Mouse (Mus musculus) MEL (cell line): ENCODE results near the gene Gast. TPM values are rescaled to one million over a fixed set of nuclear protein-coding genes. Genes with fewer than 3 reads are reported as not detected.
A peak's percentile ranks its signal among the peaks of the same experiment; 100 is the strongest.

Experiments used
- DNase-seq: peaks from one replicate; pipeline ENCODE4 v3.0.0; 2011; ENCODE audit warnings: low read depth, low spot score
- H3K27ac ChIP-seq: 2 replicates; pipeline ENCODE4 v1.5.1; 2012; ENCODE audit warnings: low read depth, mild to moderate bottlenecking, control low read depth, low read length, moderate library complexity; ENCODE audit not compliant: control insufficient read depth
- H3K27me3 ChIP-seq, 2 experiments: fragments of 150-350 bp in 1 of 2; sonication (generic) in 1 of 2; 2 replicates each; pipeline ENCODE4 v1.6.1; 2012; ENCODE audit warnings: low read length in 2 of 2, mild to moderate bottlenecking in 2 of 2, improper control_type of control experiment in 1 of 2, moderate library complexity in 1 of 2; ENCODE audit not compliant: insufficient read depth in 2 of 2, control insufficient read depth in 1 of 2
- H3K36me3 ChIP-seq, 2 experiments: 2 replicates each; pipeline ENCODE4 v1.6.1; 2012 to 2014; ENCODE audit warnings: low read length in 2 of 2, improper control_type of control experiment in 1 of 2, inconsistent platforms in 1 of 2, mild to moderate bottlenecking in 1 of 2; ENCODE audit not compliant: insufficient read depth in 2 of 2, control insufficient read depth in 1 of 2
- H3K4me1 ChIP-seq, 2 experiments: fragments of 150-350 bp in 1 of 2; sonication (generic) in 1 of 2; 2 replicates each; pipeline ENCODE4 v1.6.1; 2012; ENCODE audit warnings: low read length in 2 of 2, improper control_type of control experiment in 1 of 2, mild to moderate bottlenecking in 1 of 2; ENCODE audit not compliant: insufficient read depth in 2 of 2, control insufficient read depth in 1 of 2
- H3K4me3 ChIP-seq, 2 experiments: fragments of 150-350 bp in 1 of 2; sonication (generic) in 1 of 2; 2 replicates each; pipeline ENCODE4 v1.5.1; 2012; ENCODE audit warnings: low read depth in 2 of 2, low read length in 2 of 2, mild to moderate bottlenecking in 2 of 2, moderate library complexity in 2 of 2, control low read depth in 1 of 2, improper control_type of control experiment in 1 of 2; ENCODE audit not compliant: control insufficient read depth in 1 of 2, insufficient read depth in 1 of 2
- H3K79me2 ChIP-seq: 2 replicates; pipeline ENCODE4 v1.6.1; 2012; ENCODE audit warnings: mild to moderate bottlenecking, low read length, moderate library complexity; ENCODE audit not compliant: control insufficient read depth, poor library complexity, insufficient read depth
- H3K9ac ChIP-seq: 2 replicates; pipeline ENCODE4 v1.6.1; 2012; ENCODE audit warnings: low read depth, mild to moderate bottlenecking, control low read depth, low read length, moderate library complexity; ENCODE audit not compliant: control insufficient read depth, poor library complexity, severe bottlenecking
- H3K9me3 ChIP-seq: fragments of 150-350 bp; sonication (generic); replicated peaks from 2 replicates; pipeline ENCODE4 v1.6.1; 2012; ENCODE audit warnings: mild to moderate bottlenecking, low read length, improper control_type of control experiment, moderate library complexity; ENCODE audit not compliant: insufficient read depth
- BHLHE40 ChIP-seq: IDR thresholded peaks from 2 replicates; pipeline ENCODE4 v1.6.1; 2012; ENCODE audit warnings: low read depth, mild to moderate bottlenecking, inconsistent platforms, low read length, improper control_type of control experiment, borderline replicate concordance
- CHD1 ChIP-seq: IDR thresholded peaks from 2 replicates; pipeline ENCODE4 v1.6.1; 2012; ENCODE audit warnings: low read depth, mild to moderate bottlenecking, inconsistent platforms, low read length, improper control_type of control experiment
- E2F4 ChIP-seq: IDR thresholded peaks from 2 replicates; pipeline ENCODE4 v1.6.1; 2011; ENCODE audit warnings: low read depth, low read length, improper control_type of control experiment, borderline replicate concordance
- GABPA ChIP-seq: IDR thresholded peaks from 2 replicates; pipeline ENCODE4 v1.6.1; 2012; ENCODE audit warnings: low read depth, mild to moderate bottlenecking, inconsistent platforms, low read length, improper control_type of control experiment, moderate library complexity
- GATA1 ChIP-seq: IDR thresholded peaks from 2 replicates; pipeline ENCODE4 v1.6.1; 2011; ENCODE audit warnings: low read depth, low read length, improper control_type of control experiment
- HCFC1 ChIP-seq: IDR thresholded peaks from 2 replicates; pipeline ENCODE4 v1.6.1; 2012; ENCODE audit warnings: low read depth, mild to moderate bottlenecking, inconsistent platforms, low read length, improper control_type of control experiment, moderate library complexity
- MAZ ChIP-seq: IDR thresholded peaks from 2 replicates; pipeline ENCODE4 v1.6.1; 2012; ENCODE audit warnings: low read depth, mild to moderate bottlenecking, inconsistent platforms, low read length, improper control_type of control experiment
- MXI1 ChIP-seq: IDR thresholded peaks from 2 replicates; pipeline ENCODE4 v1.6.1; 2011; ENCODE audit warnings: mild to moderate bottlenecking, low read depth, low read length, improper control_type of control experiment
- MYB ChIP-seq: IDR thresholded peaks from 2 replicates; pipeline ENCODE4 v1.6.1; 2011; ENCODE audit warnings: mild to moderate bottlenecking, low read depth, low read length, improper control_type of control experiment
- MYC ChIP-seq: IDR thresholded peaks from 2 replicates; pipeline ENCODE4 v1.6.1; 2011; ENCODE audit warnings: low read depth, mild to moderate bottlenecking, low read length, improper control_type of control experiment, moderate library complexity
- NELFE ChIP-seq: IDR thresholded peaks from 2 replicates; pipeline ENCODE4 v1.6.1; 2011; ENCODE audit warnings: low read depth, low read length, improper control_type of control experiment
- NRF1 ChIP-seq: IDR thresholded peaks from 2 replicates; pipeline ENCODE4 v1.6.1; 2014; ENCODE audit warnings: low read depth, mild to moderate bottlenecking, inconsistent platforms, low read length, improper control_type of control experiment, moderate library complexity; ENCODE audit not compliant: poor library complexity, insufficient read depth, severe bottlenecking
- POLR2A ChIP-seq, 2 experiments: IDR thresholded peaks; 2 replicates each; pipeline ENCODE4 v1.6.1; 2011 to 2012; ENCODE audit warnings: low read length in 2 of 2, mild to moderate bottlenecking in 2 of 2, control low read depth in 1 of 2, improper control_type of control experiment in 1 of 2, low read depth in 1 of 2, moderate library complexity in 1 of 2; ENCODE audit not compliant: control insufficient read depth in 1 of 2, insufficient read depth in 1 of 2, poor library complexity in 1 of 2
- POLR2AphosphoS2 ChIP-seq: IDR thresholded peaks from 2 replicates; pipeline ENCODE4 v1.6.1; 2011; ENCODE audit warnings: low read length, improper control_type of control experiment
- RAD21 ChIP-seq: IDR thresholded peaks from 2 replicates; pipeline ENCODE4 v1.6.1; 2011; ENCODE audit warnings: mild to moderate bottlenecking, low read depth, low read length, improper control_type of control experiment
- SIN3A ChIP-seq: IDR thresholded peaks from 2 replicates; pipeline ENCODE4 v1.6.1; 2012; ENCODE audit warnings: low read length, improper control_type of control experiment, inconsistent platforms
- TBP ChIP-seq: IDR thresholded peaks from 2 replicates; pipeline ENCODE4 v1.8.0; 2011; ENCODE audit warnings: low read depth, low read length, improper control_type of control experiment
- ZKSCAN1 ChIP-seq: IDR thresholded peaks from 2 replicates; pipeline ENCODE4 v1.6.1; 2012; ENCODE audit warnings: low read depth, mild to moderate bottlenecking, inconsistent platforms, low read length, improper control_type of control experiment, moderate library complexity
- ZMIZ1 ChIP-seq: IDR thresholded peaks from 2 replicates; pipeline ENCODE4 v1.6.1; 2012; ENCODE audit warnings: low read depth, mild to moderate bottlenecking, inconsistent platforms, low read length, improper control_type of control experiment, moderate library complexity
- polyA plus RNA-seq, 2 experiments: library from polyadenylated mRNA; stranded (reverse) in 1 of 2; unstranded in 1 of 2; fragments of >175 nt in 1 of 2; fragments of >200 nt in 1 of 2; gene quantifications; 2 replicates each; pipeline versions ENCODE4 v1.2.1 to v1.2.4; 2012; ENCODE audit warnings: low replicate concordance in 2 of 2, low read depth in 1 of 2; ENCODE audit not compliant: insufficient read length in 2 of 2, insufficient read depth in 1 of 2, missing spikeins in 1 of 2
- total RNA-seq: library from RNA; depleted of rRNA; stranded (reverse); fragments of 300-350 nt; gene quantifications from 2 replicates; pipeline ENCODE4 v1.2.3, GENCODE M21; 2012

Gene Gast
- total and polyA plus RNA-seq, 3 experiments = not detected

DNA sequence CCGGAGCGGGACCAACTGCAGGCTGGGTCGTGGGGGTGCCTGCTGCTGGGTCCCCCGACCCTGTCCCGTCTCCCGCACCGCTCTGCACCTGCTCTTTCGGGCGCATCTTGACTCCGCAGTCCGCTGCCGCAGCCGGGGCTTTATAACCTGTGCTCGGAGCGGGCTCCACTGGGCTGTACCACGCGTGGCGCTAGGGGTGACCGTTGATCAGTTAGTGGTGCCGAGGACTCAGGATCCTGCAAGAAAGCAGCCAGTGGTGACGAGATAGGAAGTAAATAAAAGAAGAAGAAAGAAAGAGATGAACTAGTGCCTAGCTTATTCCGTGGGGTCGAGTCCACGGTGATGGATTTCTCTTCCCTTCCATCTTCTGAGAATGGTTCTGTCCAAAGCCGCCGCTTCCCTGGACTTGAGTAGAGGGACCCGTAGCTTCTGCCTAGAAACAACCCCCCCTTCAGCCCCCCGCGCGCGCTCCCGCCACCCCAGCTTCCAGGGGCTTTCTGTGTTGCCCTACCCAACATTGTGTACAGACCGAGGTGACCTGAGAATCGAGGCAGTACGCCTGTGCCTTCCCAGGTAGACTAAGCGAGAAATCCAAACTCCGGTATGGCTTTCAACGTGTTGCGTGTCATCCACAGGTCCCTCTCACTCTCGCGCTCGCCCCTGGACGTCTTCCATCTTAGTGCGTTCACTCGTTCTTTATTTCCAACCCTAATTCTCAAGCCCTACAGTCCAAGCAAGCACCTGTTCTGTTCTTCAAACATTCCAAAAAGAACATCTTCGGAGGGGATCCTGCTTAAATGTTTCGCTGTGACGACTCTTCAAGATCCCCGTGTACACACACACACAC, 22.0 kb downstream of the Gast start, which contains the start of gene Hap1:
Hap1 (minus strand) TSS at position 157 of the 847 bp plus-strand sequence.
- TF ChIP-seq MAZ = peak; percentile 32; the same call in 1 of the 2 replicates
- no peak for TF ChIP-seq RAD21
- TF ChIP-seq POLR2A (IDR thresholded peaks at IDR 0.05; ENCODE audit: control insufficient read depth in 1 of 2, insufficient read depth in 1 of 2, low read depth in 1 of 2, low read length in 2 of 2, poor library complexity in 1 of 2) = peak; percentile 63 to 74
- TF ChIP-seq CHD1 = peak; percentile 100
- TF ChIP-seq MYC = 0 out of 2 replicates have a peak, but pooled peaks have one; percentile 6
- TF ChIP-seq ZKSCAN1 = no peak
- TF ChIP-seq GABPA = no peak
- peak; percentile 80 for TF ChIP-seq ZMIZ1
- TF ChIP-seq NELFE = peak; percentile 79
- TF ChIP-seq MYB = no peak
- TF ChIP-seq SIN3A = peak; percentile 68; the same call in 1 of the 2 replicates
- TF ChIP-seq GATA1 = no peak
- TF ChIP-seq POLR2AphosphoS2 = peak; percentile 47; the same call in 1 of the 2 replicates
- TF ChIP-seq NRF1 = no peak
- TF ChIP-seq MXI1 = peak; percentile 33
- peak; percentile 59; the same call in 1 of the 2 replicates for TF ChIP-seq BHLHE40
- peak; percentile 72 for TF ChIP-seq TBP
- TF ChIP-seq E2F4 = no peak
- TF ChIP-seq HCFC1 = peak; percentile 61; the same call in 1 of the 2 replicates
- peaks cover 0 to 1% of the 10 kb centered on the region in 2 experiments; a peak in 2 of 4 replicates for H3K27me3 ChIP-seq
- no peaks in the 10 kb centered on the region for H3K36me3 ChIP-seq
- H3K27ac ChIP-seq = peak within 1 kb of the TSS; percentile 54
- DNase-seq = peak; percentile 91
- peak within 1 kb of the TSS; percentile 69 for H3K9ac ChIP-seq
- no peaks in the 10 kb centered on the region; the same call in 1 of the 2 replicates for H3K79me2 ChIP-seq
- peak within 1 kb of the TSS; percentile 80 to 93 for H3K4me3 ChIP-seq
- no peaks in the 10 kb centered on the region for H3K9me3 ChIP-seq
- peaks cover 0 to 12% of the 10 kb centered on the region in 2 experiments; a peak in 2 of 4 replicates for H3K4me1 ChIP-seq
